Mouse (Mus musculus) frontal cortex, postnatal 36 days (tissue): ENCODE results near the gene Sec24c.
A peak's percentile ranks its signal among the peaks of the same experiment; 100 is the strongest.
"Not testable (repeated sequence)": the region's sequence is repeated elsewhere in the genome, so short reads cannot be mapped to it uniquely, and the experiment has no call there.

Source experiments
- DNase-seq, 2 experiments: peaks; one replicate each; pipeline ENCODE4 v3.0.0; 2022; ENCODE audit warnings: low spot score in 2 of 2

The Sec24c gene

DNA sequence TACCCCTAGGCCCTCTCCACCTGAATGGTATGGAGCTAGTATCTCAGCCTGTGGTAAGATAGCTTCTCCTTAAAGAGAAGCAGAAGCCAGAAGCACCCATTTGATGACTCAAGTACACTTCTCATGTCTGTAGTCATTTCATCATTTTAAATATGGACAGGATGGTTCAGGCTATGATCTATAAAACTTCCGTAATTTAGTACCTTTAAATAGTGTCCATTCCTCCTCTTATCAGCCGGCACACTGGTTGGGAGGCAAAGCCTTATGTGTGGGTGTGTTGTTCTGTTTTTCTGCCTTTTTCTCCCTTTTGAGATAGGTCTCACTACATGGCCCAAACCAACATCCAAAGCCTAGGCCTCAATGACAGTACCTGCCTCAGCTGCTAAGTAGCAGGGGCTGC is 24.4 kb downstream of the Sec24c start:
- no peak for DNase-seq

GRCm38 (mm10) chr14:20700362-20700761 is 26.3 kb downstream of the Sec24c start:
- DNase-seq: no peak

GRCm38 (mm10) chr14:20701554-20701953 is 27.4 kb downstream of the Sec24c start:
- DNase-seq: no peak

- no peak for DNase-seq
Measured at GRCm38 (mm10) chr14:20702096-20702740, 28.1 kb downstream of the Sec24c start.

GRCm38 (mm10) chr14:20702741-20703381 is 28.8 kb downstream of the Sec24c start, which contains the start of gene Chchd1:
TSS of gene Chchd1 (plus strand) at chr14:20703006.
- peak; percentile 92 to 94 for DNase-seq

DNA sequence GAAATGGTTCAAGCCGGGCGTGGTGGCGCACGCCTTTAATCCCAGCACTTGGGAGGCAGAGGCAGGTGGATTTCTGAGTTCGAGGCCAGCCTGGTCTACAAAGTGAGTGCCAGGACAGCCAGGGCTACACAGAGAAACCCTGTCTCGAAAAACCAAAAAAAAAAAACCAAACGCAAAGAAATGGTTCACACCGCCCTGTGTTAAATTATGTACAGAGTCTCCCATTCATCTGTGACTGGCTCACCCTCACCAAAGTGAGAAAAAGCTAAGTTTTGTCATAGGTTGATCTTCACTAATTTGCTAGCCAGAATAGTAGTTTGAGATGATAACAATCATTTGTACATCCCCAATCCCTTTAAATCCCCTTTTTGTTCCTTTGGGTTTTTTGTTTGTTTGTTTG is 29.4 kb downstream of the Sec24c start:
- not testable (repeated sequence) for DNase-seq

- DNase-seq: peak; percentile 93 to 94
Measured at GRCm38 (mm10) chr14:20707201-20708190, 33.4 kb downstream of the Sec24c start, which contains the start of gene Zswim8. TSS of gene Zswim8 (plus strand) at chr14:20707552.

DNA sequence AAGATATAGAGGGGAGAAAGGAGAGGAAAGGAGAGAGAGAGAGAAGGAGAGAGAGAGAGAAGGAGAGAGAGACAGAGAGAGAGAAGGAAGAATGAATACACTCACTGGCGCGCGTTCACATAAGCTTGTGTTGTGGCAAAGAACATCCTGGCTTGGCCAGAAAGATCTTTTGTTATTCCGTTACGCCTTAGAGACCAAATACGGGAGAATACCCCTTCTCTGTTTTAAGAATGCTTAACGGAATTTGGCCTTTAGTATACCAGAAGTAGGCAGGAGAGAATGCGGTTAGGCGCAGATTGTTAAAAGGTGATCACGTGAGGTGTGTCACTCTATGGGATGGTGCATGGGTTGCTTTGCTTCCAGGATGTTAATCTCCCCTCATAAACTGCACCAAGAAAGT is 34.1 kb downstream of the Sec24c start:
- no peak for DNase-seq

GRCm38 (mm10) chr14:20713832-20714231 is 39.7 kb downstream of the Sec24c start:
- DNase-seq: no peak

DNA sequence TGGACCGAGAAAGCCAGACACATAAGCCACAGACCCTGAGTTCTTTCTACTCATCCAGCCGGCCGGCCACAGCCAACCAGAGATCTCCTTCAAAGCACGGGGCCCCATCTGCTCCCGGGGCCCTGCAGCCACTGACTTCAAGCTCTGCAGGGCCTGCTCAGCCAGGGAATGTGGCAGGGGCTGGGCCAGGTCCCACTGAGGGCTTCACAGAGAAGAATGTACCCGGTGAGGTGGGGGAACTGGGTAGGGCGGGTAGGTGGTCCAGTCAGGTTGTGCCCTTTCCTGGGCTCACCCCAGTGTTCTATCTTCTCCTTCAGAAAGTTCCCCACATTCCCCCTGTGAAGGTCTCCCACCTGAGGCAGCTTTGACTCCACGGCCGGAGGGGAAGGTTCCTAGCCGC is 44.3 kb downstream of the Sec24c start:
- no peak for DNase-seq

- DNase-seq: no peak
Measured at GRCm38 (mm10) chr14:20719767-20720166, 45.7 kb downstream of the Sec24c start.

GRCm38 (mm10) chr14:20721371-20721770 is 47.3 kb downstream of the Sec24c start:
- no peak for DNase-seq

- DNase-seq: no peak
Measured at GRCm38 (mm10) chr14:20723006-20723405, 48.9 kb downstream of the Sec24c start.

DNA sequence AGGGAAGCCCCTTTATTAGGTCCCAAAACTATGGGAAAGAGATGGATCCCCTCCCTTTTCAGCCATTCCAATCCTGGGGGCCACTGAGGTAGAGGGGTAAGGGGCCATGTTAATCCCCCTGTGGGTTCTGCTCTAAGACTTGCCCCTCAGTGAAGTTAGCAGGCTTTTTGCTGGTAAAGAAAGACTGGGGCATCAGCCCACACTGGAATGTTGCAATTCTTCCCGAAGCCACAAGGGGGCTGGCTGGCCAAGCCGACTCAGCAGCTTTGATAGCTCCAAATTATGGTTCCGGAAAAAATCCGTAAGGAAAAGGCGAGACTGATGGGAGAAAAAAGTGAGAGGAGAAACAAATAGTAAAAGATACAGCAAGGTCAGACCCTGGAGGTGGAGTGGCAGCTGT is 49.9 kb downstream of the Sec24c start:
- DNase-seq: peak; percentile 61 to 75

- DNase-seq: no peak
Measured at GRCm38 (mm10) chr14:20725660-20726339, 51.7 kb downstream of the Sec24c start.

- DNase-seq: no peak
Measured at GRCm38 (mm10) chr14:20729871-20730270, 55.8 kb downstream of the Sec24c start.

GRCm38 (mm10) chr14:20730853-20731602 is 56.9 kb downstream of the Sec24c start:
- no peak for DNase-seq

DNA sequence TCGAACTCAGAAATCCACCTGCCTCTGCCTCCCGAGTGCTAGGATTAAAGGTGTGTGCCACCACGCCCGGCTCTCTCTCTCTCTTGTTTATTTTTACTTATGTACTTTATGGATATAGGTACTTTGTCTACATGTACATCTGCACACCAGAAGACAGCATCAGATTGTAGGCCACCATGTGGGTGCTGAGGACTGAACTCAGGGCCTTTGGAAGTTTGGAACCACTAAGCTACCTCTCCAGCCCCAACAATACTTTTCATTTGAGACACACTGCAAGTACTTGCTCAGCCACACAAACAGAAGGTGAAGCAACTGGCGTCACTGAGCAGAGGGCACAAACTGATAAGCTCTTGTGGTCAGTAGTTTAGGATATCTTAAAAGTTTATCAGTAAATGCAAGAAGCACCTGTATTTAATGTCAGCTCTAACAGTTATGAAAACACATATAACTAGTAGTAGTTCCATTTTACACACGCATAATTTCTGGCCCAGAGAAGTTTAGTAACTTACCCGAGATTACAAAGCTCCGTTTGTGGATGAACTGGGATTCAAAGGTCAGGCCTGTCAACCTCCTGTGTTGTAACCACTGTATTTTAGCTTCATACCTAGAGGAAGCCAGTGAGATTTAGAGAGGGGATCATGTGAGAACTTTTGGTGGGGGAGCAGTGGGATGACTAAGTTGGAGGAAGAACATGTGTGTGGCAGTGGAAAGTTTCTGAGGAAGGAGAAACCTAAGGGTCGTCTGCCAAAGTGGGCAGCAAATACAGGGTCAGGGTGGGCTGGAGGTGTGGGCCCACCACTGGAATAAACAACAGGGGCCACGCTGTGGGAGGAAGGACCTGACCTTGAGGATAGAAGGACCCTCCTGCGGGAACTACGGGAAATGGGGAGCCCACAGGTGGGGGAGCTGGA is 59.2 kb downstream of the Sec24c start:
- no peak for DNase-seq

DNA sequence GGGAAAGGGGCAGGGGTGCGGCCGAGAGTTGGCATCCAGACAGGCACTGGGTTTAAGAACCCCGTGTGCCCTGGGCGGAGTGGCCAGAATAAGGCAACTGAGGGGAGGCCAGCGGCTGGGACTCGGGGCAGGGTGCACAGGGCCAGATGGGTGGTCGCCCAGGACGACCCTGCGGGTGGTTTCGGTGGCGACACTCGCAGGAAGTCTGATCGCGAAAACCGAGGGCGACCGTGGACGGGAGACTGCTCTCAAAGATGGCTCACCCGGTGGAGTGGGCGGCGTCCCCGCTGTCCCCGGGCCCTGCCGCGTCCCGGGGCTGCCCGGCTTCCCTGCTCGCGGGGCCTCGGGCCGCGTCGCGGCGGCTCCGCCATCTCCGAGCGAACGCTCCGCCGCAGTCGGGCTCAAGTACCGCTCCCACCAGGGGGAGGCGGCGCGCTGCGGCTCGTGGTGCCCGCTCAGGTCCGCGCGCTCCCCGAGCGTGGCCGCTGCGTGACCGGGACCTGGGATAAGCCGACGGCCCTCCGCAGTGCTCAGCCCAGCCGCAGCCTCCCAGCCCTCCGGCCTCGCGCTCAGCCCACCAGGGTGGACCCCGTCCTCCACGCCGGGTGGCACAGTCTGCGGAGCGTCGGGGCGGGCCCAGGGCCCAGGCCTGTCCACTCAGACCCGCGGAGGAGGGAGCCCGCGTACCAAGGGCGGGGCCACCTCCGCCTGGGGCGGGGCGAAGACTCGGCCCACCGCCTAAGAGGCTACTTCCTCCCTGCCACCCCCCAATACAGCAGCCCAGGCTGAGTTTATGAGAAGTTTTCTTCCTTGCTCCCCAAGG is 60.1 kb downstream of the Sec24c start, which contains the start of gene Ndst2:
Gene Ndst2 (minus strand): TSS at position 611 of the 823 bp plus-strand sequence.
- DNase-seq: peak; percentile 83 to 87
